Mouse (Mus musculus) cerebellum, postnatal 14 days (tissue): ENCODE data around the gene Syngr1.
A peak's percentile ranks its signal among the peaks of the same experiment; 100 is the strongest.

Experiments
- DNase-seq, 2 experiments: peaks; one replicate each; pipeline ENCODE4 v3.0.0; 2021; ENCODE audit warnings: mixed read lengths in 2 of 2

The Syngr1 gene

GRCm38 (mm10) chr15:80121721-80122325 lies 30.7 kb downstream of the Syngr1 start:
- DNase-seq = peak; percentile 95 to 96

GRCm38 (mm10) chr15:80122431-80122830 lies 31.3 kb downstream of the Syngr1 start:
- DNase-seq = peak in 1 of 2 experiments; percentile 34

GRCm38 (mm10) chr15:80124651-80125050 lies 33.5 kb downstream of the Syngr1 start:
- DNase-seq = no peak

- DNase-seq = peak in 1 of 2 experiments; percentile 18
These were observed 36.1 kb downstream of the Syngr1 start for GRCm38 (mm10) chr15:80127191-80127590.

GRCm38 (mm10) chr15:80129982-80130381 lies 38.8 kb downstream of the Syngr1 start:
- DNase-seq = no peak

- peak in 1 of 2 experiments; percentile 27 for DNase-seq
These were observed 39.6 kb downstream of the Syngr1 start for GRCm38 (mm10) chr15:80130689-80131088.

- peak; percentile 86 to 87 for DNase-seq
These were observed 40.3 kb downstream of the Syngr1 start for GRCm38 (mm10) chr15:80131421-80131820.

- peak; percentile 55 to 64 for DNase-seq
These were observed 41.3 kb downstream of the Syngr1 start for GRCm38 (mm10) chr15:80132452-80132851.

- DNase-seq = peak; percentile 95 to 96
These were observed 42.0 kb downstream of the Syngr1 start, which contains the start of gene Tab1 for GRCm38 (mm10) chr15:80132993-80133586. TSS of gene Tab1 (plus strand) at chr15:80133127.

GRCm38 (mm10) chr15:80133682-80134449 lies 42.7 kb downstream of the Syngr1 start:
- peak; percentile 44 to 46 for DNase-seq

- no peak for DNase-seq
These were observed 43.3 kb downstream of the Syngr1 start for GRCm38 (mm10) chr15:80134450-80134847.

GRCm38 (mm10) chr15:80135499-80135898 lies 44.4 kb downstream of the Syngr1 start:
- DNase-seq = no peak

GRCm38 (mm10) chr15:80136645-80137044 lies 45.5 kb downstream of the Syngr1 start:
- DNase-seq = no peak

- DNase-seq = peak; percentile 44 to 57
These were observed 47.0 kb downstream of the Syngr1 start for GRCm38 (mm10) chr15:80137945-80138791.

- DNase-seq = no peak
These were observed 49.2 kb downstream of the Syngr1 start for GRCm38 (mm10) chr15:80140302-80140701.

GRCm38 (mm10) chr15:80140878-80141277 lies 49.7 kb downstream of the Syngr1 start:
- DNase-seq = no peak

GRCm38 (mm10) chr15:80142130-80142529 lies 51.0 kb downstream of the Syngr1 start:
- peak in 1 of 2 experiments; percentile 55 for DNase-seq

- DNase-seq = no peak
These were observed 52.6 kb downstream of the Syngr1 start for GRCm38 (mm10) chr15:80143760-80144159.

- no peak for DNase-seq
These were observed 54.3 kb downstream of the Syngr1 start for GRCm38 (mm10) chr15:80145397-80145796.

GRCm38 (mm10) chr15:80146153-80146552 lies 55.0 kb downstream of the Syngr1 start:
- DNase-seq = no peak

- DNase-seq = no peak
These were observed 56.0 kb downstream of the Syngr1 start for GRCm38 (mm10) chr15:80147090-80147489.

- DNase-seq = no peak
These were observed 56.4 kb downstream of the Syngr1 start for GRCm38 (mm10) chr15:80147511-80147910.

GRCm38 (mm10) chr15:80148565-80148964 lies 57.4 kb downstream of the Syngr1 start:
- DNase-seq = no peak
